Mouse (Mus musculus) lung, postnatal 4 days (tissue): ENCODE measurements around the gene Gm45062.

Experiments used
- DNase-seq, 2 experiments: peaks; one replicate each; pipeline ENCODE4 v3.0.0; 2021

Gene Gm45062

DNA sequence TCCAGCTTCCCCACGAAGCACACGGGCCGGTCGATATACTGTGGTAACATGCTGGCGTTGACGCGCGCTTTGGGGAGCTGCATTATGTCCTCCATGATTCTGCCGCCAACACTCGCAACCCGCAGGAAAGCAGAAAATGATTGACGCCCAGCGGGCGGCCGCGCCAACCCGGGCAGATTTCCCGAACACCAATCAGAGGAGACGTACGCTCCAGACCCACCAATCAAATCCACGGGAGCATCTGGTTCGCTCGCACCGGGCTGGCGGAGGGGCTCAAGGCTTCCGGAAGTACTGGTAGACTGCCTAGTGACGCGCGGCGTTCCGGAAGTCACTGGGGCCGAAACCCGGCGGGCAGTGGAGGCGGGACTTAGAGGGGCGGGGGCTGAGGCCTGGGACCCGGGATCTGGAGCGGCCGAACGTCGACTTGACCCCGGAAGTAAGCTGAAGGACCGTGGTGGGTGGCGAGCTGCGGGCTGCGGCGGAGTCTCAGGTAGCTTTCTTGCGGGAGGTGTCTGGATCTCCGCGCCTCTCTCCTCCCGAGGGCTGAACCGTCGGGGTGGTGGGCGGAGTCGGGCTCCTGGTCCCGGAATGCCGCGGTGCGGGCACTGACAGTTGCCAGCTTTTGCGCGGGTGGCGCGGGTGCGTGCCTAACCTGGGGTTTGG is at the start of gene Gm45062, which contains the start of the genes Rpa3 and Umad1:
Gene Gm45062, plus strand, starts transcription at position 447 of the 663 bp plus-strand sequence.
Gene Rpa3, minus strand, starts transcription at position 170 of the 663 bp plus-strand sequence.
Gene Umad1, plus strand, starts transcription at position 285 of the 663 bp plus-strand sequence.
- DNase-seq, result peak; percentile 97 to 99

GRCm38 (mm10) chr6:8209866-8210186 is 49.4 kb upstream of the Gm45062 start:
- DNase-seq, result no peak

DNA sequence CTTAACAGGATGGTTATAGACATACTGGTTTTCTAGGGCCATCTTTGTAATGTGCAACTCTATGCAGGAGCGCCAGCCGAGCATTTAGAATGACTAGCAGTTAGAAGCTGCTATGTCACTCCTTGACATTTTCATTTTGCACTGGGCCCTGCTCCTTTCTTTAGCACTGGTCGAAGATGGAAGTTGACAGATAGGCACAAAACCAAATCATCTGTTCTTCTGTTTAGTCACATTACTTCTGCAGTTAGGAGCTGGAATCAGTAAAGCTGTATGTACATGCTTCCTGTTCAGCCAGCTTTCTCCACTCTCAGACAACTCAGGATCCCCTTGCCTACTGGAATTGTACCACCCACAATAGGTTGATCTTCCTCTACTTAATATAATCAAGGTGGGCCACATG is 48.6 kb upstream of the Gm45062 start:
- DNase-seq, result no peak

DNA sequence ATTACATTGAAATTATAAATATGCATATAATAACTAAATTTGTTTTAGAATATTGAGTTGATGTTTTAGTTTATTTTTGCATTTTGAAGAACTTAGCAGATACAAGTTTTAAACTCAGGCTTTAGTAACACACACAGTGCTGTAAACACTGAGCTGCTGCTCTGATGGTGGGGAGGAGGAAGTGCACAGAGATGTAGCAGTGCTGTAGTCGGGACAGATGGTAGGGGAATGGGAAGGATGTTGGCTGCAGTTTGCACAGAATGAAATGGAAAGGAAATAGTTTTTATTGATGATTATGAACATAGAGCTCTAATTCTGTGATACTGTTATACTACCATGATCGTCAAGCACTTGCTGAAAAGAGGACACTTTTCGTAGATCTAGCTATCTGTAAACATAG is 32.2 kb upstream of the Gm45062 start:
- DNase-seq, result no peak

DNA sequence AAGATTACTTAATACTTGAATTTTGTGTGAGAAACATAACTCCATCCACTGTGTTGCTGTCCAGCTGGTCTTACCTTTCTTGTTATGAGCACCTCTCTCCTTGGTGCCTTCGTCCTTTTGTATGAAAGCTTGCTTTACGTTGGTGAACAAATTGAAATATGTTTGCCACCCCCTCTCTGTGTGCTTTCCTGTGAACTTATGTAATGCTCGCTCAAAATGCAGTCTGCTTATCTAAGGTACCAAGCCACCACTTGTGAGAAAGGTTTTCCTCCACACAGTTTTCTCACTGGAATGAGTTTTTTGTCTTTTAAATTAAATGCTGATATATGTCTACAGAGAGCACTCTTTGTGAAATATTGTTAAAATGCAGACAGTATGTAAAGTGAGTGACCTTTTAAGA is 30.7 kb upstream of the Gm45062 start:
- DNase-seq, result no peak

DNA sequence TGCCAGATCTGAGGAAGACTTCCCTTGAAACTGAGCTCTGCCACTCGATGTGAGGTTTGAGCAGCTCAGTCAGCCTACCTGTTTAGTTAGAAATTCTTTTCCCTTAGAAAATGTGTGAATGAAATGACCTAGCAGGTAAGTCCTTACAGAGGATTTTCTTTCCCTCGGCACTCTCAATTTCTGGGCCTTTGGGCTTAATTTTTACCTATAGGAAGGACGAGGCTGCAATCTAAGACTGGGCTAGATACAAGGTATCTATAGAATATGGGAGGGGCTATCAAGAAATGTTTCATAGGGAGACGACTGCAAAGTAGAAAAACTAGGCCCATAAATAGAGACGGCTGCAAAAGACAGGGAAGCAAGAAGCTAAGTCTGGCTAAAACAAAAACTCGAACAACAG is 934 bp upstream of the Gm45062 start:
- DNase-seq, result no peak

DNA sequence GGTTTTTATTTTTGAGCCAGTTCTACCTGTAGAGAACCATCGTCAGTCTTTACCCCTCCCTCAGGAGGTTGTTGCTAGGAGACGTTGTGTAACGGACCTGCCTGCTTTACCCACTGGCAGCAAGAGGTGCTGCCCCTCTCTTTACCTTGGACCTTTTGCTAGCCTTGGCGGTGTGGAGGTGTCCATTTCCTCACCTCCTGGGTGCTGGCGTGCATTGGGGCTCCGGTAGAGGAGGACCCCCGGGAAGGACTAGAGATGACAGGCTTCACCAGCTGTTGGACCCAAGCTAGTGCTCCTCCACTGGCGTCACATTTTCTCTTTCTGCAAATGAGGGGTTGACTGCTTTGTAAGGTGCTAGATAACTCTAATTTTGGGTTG is 406 bp downstream of the Gm45062 start:
- no peak for DNase-seq

- DNase-seq, result no peak
Measured at GRCm38 (mm10) chr6:8271047-8271446, 11.8 kb downstream of the Gm45062 start.

DNA sequence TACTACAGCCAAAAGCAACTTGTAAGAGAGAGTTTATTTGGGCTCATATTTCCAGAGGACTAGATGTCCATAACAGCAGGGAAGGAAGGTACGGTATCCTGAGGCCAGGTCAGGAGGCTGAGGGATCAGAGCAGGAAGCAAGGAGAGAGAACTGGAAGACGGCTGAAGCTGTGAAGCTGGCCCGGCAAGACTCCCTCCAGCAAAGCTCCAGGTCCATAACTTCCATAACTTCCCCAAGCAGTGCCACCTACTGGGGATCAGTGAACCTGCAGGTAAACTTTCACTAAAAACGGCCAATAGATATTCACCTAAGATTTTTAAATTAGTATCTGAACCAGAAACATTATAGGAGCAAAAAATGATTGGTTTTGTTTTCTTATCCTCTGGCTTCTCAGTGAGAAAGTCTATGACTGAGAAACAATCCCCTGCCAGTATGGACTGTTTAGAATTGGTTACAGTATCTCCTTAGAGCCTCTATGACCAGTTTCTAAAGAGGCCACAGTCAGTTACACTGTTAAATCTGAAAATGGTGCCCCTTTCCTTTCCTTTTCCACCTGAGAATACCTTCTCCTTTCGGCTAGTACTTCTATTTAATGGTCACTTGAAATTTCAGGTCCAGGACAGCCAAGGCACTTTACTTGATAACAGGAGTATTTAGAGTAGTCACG is 15.3 kb downstream of the Gm45062 start:
- DNase-seq, result peak; percentile 34 to 70

GRCm38 (mm10) chr6:8275098-8275497 is 15.8 kb downstream of the Gm45062 start:
- DNase-seq, result peak in 1 of 2 experiments; percentile 74

DNA sequence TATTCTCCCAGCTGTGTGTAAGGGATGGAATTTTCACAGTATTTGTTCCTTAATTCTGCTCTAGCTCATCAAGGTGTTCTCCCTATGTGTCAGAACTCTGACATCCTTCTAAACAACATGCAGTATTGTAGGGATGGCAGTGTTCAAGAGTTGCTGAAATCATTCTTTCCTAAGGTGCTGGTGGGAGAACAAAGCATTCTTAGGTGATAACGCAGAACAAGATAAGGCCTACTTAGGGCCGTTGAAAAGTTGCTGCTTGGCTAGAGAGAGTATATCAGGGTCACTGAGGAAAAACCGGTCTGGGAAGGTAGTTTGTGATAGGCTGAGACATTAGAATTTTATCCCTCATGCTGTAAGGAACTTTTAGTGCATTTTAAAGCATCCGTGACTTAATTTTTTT is 17.2 kb downstream of the Gm45062 start:
- no peak for DNase-seq

DNA sequence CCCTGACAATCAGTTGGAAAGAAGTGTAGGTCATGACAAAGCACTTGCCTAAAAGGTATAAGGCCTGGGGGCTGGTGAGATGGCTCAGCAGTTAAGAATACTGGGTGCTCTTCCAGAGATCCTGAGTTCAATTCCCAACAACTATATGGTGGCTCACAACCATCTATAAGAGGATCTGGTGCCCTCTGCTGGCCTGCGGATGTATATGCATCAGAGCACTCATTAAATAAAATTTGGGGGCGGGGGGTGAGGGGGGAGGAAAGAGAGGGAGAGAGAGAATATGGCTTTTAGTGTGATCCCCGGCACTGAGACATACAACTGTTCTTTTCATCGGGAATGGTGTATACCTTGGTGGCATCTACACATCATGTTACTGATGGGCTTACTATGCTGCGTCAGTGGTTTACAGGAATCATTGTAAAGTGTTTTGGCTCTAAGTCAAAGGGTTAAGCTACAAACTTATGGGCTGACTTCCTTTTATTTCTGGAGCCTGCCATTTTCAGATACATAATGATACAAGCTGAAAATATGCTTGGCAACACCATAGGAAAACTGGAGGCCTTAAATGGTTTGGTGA is 19.3 kb downstream of the Gm45062 start:
- DNase-seq, result no peak

- no peak for DNase-seq
Measured at GRCm38 (mm10) chr6:8283255-8283654, 24.0 kb downstream of the Gm45062 start.

- no peak for DNase-seq
Measured at GRCm38 (mm10) chr6:8285401-8285960, 26.2 kb downstream of the Gm45062 start.

DNA sequence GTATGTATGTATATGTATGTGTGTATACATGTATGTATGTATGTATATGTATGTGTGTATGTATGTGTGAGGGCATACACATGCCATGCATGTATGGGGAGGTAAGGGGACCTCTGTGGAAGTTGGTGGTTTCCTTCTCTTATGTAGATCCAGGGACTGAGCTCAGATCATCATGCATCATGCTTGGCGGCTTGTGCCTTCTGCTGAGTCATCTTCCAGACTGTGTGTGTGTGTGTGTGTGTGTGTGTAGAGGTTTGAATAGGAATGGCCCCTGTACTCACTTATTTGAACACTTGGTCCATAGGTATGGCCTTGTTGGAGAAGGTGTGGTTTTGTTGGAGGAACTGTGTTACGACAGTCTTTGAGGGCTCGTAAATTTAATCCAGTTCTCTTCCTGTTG is 26.9 kb downstream of the Gm45062 start:
- no peak for DNase-seq

DNA sequence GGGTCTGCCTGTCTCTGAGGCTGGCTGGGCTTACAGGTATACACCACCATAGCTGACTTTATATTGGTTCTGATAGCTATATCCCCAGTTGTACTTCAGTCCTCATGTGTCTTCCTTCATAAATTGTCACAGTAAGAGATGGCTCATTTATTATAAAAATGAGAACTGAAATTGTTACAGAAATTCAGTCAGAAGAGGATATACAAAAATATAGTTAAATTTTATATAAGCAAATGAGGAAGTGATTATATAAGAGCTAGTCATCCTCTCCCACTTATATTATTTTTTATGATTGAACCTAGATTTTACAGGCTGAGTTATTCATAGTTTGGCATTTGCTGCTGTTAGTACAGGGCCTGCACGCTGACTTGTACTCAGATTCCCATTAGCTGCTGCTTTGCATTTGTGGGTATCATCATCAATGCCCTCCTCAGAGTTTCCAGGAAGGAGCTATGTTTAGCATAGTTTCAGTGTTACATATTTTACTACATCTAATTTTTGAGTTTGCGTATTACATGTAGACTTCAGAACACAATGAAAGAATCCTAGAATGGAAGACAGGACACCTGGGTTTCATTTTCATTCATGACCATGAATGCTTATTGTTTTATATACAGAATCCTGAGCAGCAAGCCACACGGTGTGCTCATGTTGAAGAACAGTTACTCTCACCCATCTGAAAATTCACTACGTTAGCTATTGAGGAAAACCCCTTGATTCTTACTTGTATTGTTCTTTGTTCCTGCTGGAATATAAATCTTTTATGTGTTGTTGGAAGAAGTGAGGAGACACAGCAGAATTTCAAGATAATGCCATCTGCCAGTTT is 29.7 kb downstream of the Gm45062 start:
- no peak for DNase-seq

DNA sequence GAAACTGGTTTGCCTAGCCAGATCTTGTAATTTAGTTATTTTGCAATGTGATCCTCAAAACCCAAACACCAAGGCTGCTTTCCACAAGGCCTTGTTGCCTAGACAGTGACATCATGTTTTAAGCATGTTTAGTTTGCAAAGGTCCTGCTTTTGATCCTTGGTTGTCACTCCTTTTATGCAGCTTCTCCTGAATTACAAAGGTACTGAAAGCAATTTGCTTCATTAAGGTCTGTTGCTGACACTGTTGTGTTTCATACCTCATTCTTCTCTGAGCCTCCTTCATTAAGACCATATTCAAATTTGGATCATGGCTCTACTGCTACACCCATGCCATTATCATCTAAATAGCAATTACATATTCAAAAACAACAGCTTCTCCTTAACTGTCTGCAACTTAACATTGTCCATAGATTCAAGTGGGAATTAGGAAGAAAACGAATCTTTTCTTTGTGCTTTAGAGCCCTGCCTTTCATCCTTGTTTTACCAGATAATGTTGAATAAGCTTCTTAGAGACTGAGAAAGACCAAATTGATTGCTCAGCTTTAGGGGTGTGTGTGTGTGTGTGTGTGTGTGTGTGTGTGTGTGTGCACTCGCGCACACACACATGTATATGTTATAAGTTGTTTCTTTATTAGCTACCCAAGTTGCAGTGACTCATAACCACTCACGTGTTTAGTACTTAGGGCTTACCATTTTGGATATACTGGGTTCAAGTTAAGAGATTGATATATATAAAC is 35.0 kb downstream of the Gm45062 start:
- no peak for DNase-seq

- no peak for DNase-seq
Measured at GRCm38 (mm10) chr6:8299066-8299863, 40.0 kb downstream of the Gm45062 start.

- no peak for DNase-seq
Measured at GRCm38 (mm10) chr6:8307878-8308775, 48.9 kb downstream of the Gm45062 start.

- no peak for DNase-seq
Measured at GRCm38 (mm10) chr6:8312554-8312953, 53.3 kb downstream of the Gm45062 start.
